Mouse (Mus musculus) heart, postnatal 25 days (tissue): ENCODE measurements around the gene Sorcs3. TPM values are rescaled to one million over a fixed set of nuclear protein-coding genes. Genes with fewer than 3 reads are reported as not detected.

Experiments
- DNase-seq: peaks from one replicate; pipeline ENCODE4 v3.0.0; 2022; ENCODE audit warnings: low spot score
- intact Hi-C: fragments of 180-260 bp; cut with DNase I; formaldehyde crosslinking; loops from one replicate; pipeline ENCODE4 v1.15.1; 2025
- total RNA-seq, 2 experiments: library from RNA; stranded (reverse); gene quantifications; 2 replicates each; pipeline ENCODE4 v1.2.3; 2021

The Sorcs3 gene
- total RNA-seq, result not detected

GRCm38 (mm10) chr19:48205929-48206814 is at the start of gene Sorcs3:
Sorcs3 (plus strand) TSS chr19:48206025.
- DNase-seq, result no peak
- intact Hi-C loops, result loop anchor here (10.0 kb wide), 1 partner anchor 189 kb away; no protein-coding TSS in a partner anchor

GRCm38 (mm10) chr19:48165341-48165740 is 40.5 kb upstream of the Sorcs3 start:
- DNase-seq, result no peak
- intact Hi-C loops, result no loop called here

DNA sequence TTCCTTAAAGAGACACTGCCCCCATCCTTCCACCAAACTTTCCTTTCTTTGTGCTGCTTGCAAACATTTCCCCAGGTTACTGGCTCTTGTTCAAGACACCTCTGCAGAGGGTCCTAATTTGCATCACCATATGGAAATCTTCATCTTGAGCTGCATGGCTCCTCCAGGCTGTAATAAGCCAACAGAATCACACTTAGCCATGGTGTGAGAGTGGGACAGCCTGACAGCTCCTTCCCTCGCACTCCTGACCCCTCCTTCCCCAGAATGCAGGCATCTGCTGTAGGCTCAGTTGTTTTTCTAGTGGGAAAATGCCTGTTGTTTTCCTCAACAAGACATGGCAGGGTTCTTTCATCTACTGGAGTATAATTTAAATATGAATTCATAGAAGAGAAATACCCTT is 38.7 kb upstream of the Sorcs3 start:
- intact Hi-C loops, result no loop called here
- DNase-seq, result no peak

- intact Hi-C loops, result no loop called here
- DNase-seq, result no peak
Measured at GRCm38 (mm10) chr19:48168284-48168683, 37.5 kb upstream of the Sorcs3 start.

- intact Hi-C loops, result no loop called here
- no peak for DNase-seq
Measured at GRCm38 (mm10) chr19:48174717-48175116, 31.1 kb upstream of the Sorcs3 start.

GRCm38 (mm10) chr19:48203928-48204470 is 1.8 kb upstream of the Sorcs3 start:
- DNase-seq, result no peak
- intact Hi-C loops, result loop anchor here (10.0 kb wide), 1 partner anchor 191 kb away; no protein-coding TSS in a partner anchor

- intact Hi-C loops, result loop anchor here (10.0 kb wide), 1 partner anchor 190 kb away; no protein-coding TSS in a partner anchor
- DNase-seq, result no peak
Measured at GRCm38 (mm10) chr19:48204476-48204875, 1.3 kb upstream of the Sorcs3 start.

DNA sequence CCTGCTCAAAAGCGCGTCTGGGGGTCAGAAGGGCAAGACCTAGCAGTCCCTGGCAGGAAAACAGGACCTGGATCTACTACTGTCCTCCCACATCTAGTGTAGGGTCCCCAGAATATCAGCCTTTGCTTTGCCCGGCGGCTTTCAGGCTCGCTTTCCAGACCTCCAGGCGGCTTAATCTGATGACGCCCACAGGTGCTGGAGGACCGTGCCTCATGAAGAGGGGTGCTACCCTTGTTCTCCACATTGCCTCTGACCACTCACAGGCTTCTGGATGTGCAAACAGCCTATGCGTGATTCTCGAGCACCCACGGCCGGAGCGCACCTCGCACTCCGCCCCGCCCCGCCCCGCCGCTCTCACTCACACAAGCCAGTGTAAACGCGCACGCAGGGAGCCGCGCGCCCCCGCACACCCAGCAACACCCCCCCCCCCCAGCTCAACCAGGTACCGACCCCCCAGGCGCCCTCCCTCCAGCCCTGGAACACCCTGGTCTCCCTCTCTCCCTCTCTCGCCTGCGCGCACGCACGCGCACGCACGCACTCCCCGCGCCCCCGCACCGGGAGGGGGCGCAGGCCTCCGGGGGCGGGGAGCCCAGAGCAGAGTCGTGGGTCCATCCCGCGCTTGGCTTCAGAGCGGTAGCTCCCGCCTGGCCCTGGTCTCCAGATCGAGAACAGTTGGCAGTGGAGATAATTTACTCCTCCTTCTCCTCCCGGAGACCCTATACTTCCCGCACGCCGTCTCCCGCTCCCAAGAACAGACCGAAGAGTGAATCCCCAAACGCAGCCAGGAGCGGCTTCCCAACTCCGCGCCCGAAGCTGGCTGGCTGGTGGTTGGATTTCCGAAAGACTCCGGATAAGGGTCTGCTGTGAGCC is 698 bp upstream of the Sorcs3 start:
- intact Hi-C loops, result loop anchor here (10.0 kb wide), 1 partner anchor 190 kb away; no protein-coding TSS in a partner anchor
- DNase-seq, result no peak

DNA sequence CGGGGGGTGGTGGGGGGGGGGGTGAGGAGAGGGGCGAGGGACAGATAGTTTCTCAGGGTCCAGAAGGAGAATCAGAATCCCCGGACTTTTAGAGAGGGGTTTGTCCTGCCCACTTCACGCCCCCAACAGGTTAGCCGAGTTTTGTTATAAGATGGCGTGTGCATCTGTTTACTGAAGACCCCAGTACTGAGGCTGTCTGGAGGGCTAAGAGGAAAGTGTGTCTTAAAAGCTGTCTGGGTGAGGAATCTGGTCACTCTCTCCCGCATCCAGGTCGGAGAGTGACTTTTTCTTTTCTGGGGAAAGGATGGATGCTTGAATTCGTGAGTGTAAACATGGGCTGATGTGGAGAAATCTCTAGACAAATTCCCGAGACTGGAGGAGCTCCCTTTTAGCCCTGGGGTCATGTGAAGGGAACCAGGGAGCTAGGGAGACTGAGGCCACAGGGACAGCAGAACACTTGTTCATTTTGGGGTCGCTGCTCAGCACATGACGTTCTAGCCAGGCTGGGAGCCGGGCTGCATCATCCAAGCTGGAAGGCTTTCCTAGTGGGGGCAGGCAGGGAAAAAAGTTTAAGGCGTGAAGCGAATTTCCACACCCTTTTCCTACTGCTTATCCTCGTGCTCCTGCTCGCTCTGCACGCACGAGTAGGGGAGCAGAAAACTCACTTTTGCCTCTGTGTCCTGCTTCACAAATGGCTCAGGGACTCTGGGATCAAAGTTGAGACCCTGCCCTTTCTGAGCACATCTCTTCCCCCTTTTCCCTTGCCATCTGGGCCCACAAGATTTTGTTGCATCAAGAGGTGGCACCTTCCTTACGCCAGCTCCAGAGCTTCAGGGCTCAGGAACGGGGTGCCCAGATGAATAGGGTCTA is 1.3 kb downstream of the Sorcs3 start:
- intact Hi-C loops, result loop anchor here (10.0 kb wide), 1 partner anchor 188 kb away; no protein-coding TSS in a partner anchor
- DNase-seq, result no peak

- intact Hi-C loops, result loop anchor here (10.0 kb wide), 1 partner anchor 187 kb away; no protein-coding TSS in a partner anchor
Measured at GRCm38 (mm10) chr19:48207731-48208370, 2.0 kb downstream of the Sorcs3 start.

GRCm38 (mm10) chr19:48215379-48215778 is 9.6 kb downstream of the Sorcs3 start:
- intact Hi-C loops, result no loop called here
- DNase-seq, result no peak

More at GRCm38 (mm10) chr19:48207731-48208370, 2.0 kb downstream of the Sorcs3 start:
- DNase-seq, result no peak

- intact Hi-C loops, result no loop called here
- no peak for DNase-seq
Measured at GRCm38 (mm10) chr19:48237786-48238372, 32.1 kb downstream of the Sorcs3 start.

- no peak for DNase-seq
- intact Hi-C loops, result no loop called here
Measured at GRCm38 (mm10) chr19:48238391-48238790, 32.6 kb downstream of the Sorcs3 start.

DNA sequence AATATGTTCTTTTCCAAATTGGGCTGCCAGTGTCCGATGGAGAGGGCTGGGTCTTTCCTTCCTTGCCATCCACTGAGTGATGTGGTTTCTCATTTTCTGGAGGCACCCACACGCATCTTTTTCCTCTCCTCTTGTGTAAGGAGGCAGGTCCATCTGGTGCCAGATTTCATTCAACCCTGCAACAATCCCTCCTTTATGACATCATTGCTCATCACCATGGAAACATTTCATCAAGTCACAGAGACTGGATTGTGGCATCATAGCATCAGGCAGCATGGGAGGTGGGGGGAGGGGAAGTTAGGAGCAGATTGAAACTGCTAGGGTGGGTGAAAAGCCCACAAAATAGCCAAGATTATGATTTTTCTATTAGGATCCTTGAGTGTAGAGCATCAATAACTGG is 35.1 kb downstream of the Sorcs3 start:
- intact Hi-C loops, result no loop called here
- DNase-seq, result no peak

DNA sequence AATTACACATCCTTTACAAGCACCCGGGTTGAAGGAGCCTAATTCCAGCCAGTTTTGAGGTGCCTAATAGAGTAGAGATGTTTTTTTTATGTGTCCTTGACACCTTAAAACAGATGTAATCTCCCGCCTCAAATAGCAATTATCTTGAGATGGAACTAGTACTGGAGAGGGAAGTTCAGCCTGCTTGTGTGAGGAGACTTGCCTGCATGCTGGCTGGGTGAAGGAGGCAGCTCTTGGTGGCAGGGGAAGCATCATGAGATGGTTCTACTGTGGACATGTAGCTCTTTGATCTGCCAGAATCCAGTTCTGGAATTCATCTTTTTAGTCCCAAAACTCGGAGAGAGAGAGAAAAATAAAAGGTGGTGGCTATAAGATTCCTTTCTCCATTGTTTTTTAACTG is 38.2 kb downstream of the Sorcs3 start:
- intact Hi-C loops, result no loop called here
- no peak for DNase-seq

- no peak for DNase-seq
- intact Hi-C loops, result no loop called here
Measured at GRCm38 (mm10) chr19:48259223-48259622, 53.4 kb downstream of the Sorcs3 start.

DNA sequence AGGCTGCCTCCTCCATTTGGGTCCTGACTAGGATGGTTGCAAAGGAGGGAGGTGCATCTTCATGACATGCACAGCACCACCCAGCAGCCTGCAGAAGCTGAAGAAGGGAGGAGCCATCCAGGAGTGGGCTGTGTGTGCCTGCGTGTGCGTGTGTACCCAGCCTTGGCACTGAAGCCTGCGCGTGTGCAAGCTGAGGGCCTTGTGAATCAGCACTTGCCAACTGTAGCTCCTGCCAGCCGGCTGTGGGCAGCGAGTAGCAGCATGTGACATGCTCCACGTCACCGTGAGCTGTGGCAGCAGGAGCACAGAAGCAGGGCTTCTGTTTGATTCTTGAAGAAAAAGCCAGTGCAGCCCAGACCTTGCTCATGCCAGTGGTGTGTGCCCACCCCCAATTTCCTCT is 54.8 kb downstream of the Sorcs3 start:
- DNase-seq, result no peak
- intact Hi-C loops, result no loop called here

DNA sequence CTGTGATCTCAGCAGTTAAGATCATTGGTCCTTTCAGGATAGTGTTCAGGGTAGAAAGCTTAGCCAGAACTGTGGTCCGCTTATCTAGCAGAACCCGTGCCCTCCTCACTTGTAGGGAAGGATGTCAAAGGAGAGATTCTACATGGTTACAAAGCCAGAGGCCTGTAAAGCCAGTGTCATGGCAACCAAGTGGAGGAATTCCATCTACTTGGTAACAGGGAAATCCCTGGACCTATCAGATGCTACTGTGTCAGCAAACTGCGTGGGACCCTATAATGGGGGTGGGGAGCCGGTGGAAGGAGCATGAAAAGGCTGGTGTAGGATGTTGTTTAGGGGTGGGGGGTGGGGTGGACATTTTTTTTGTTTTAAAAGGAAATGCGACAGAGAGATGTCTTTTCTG is 57.9 kb downstream of the Sorcs3 start:
- DNase-seq, result no peak
- intact Hi-C loops, result no loop called here
